Mouse (Mus musculus): ENCODE measurements at regions not wholly inside any gene's neighbourhood (a gene's known extent, or its start where the extent isn't known, plus 50 kb on each side); places are given as distances from the start of the nearest gene placed in this dataset.
A peak's percentile ranks its signal among the peaks of the same experiment; 100 is the strongest.

DNA sequence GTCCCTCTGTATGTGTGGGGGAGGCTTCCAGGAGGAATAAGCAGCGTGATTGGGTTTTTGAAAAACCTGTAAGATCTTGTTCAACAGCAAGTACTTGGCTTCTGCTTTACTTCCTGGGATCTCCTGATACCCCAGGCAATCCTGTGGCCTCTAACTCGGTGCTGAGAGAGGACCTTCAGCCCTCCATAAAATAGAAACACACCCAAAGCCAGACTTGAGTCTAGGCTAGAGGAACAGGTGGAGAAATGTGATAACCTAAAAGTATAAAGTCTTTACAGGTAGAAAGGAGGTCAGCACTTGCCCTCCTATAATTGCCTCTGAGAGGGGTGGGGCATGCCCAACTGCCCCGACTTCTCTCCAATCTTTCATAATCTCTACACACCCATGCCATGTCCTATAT lies 183.1 kb downstream of the Ankrd16 start:
- Histone ChIP-seq H3K9me3 (replicated peaks; ENCODE audit: control insufficient read depth, low read length) (no peaks in the 10 kb centered on the region), H3K36me3 (ENCODE audit: control insufficient read depth, insufficient read depth) (no peaks in the 10 kb centered on the region), H3K4me3 (ENCODE audit: low read length) (no peak overlapping the region), H3K9ac (ENCODE audit: low read length) (no peak overlapping the region), H3K4me2 (ENCODE audit: low read depth, low read length) (no peak overlapping the region), H3K27ac (ENCODE audit: low read length) (no peak overlapping the region), H3K4me1 (ENCODE audit: control insufficient read depth, insufficient read depth, low read length) (no peaks in the 10 kb centered on the region), H3K27me3 (ENCODE audit: control insufficient read depth, insufficient read depth, low read length) (no peaks in the 10 kb centered on the region)
- ATAC-seq (replicated peaks; ENCODE audit: extremely low read depth, insufficient read depth, low FRiP score) = no peak
- WGBS = 70% methylated on average over 3 of the region's 3 CpGs

DNA sequence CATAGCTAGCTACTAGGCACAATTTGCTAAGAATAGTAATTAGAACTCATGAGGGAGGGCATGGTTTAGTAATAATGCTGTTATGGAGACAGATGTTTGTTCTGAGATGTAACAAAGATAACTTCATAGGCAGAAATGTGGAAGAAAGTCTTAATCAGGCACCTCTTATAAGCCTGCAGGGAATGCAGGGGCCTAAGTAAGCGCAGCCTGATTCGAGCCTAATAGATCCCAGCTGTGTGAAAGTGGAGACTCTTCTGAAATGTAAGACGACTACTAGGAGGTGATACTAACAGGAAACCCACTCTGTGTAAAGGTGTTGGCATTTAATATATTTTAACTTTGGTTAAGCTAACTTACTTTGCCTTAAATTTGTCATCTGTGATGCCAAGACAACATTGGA lies 187.7 kb downstream of the Ankrd16 start:
- H3K4me1 ChIP-seq (ENCODE audit: control insufficient read depth, insufficient read depth, low read length) = no peaks in the 10 kb centered on the region
- H3K9me3 ChIP-seq (replicated peaks; ENCODE audit: control insufficient read depth, low read length) = no peaks in the 10 kb centered on the region
- H3K27me3 ChIP-seq (ENCODE audit: control insufficient read depth, insufficient read depth, low read length) = no peaks in the 10 kb centered on the region
- no peaks in the 10 kb centered on the region for H3K36me3 ChIP-seq (ENCODE audit: control insufficient read depth, insufficient read depth)
- H3K4me3 ChIP-seq (ENCODE audit: low read length) = no peak overlapping the region
- WGBS = 61% methylated on average over 3 of the region's 3 CpGs
- H3K9ac ChIP-seq (ENCODE audit: low read length) = no peak overlapping the region
- no peak overlapping the region for H3K27ac ChIP-seq (ENCODE audit: low read length)
- H3K4me2 ChIP-seq (ENCODE audit: low read depth, low read length) = no peak overlapping the region
- ATAC-seq (replicated peaks; ENCODE audit: extremely low read depth, insufficient read depth, low FRiP score) = no peak

DNA sequence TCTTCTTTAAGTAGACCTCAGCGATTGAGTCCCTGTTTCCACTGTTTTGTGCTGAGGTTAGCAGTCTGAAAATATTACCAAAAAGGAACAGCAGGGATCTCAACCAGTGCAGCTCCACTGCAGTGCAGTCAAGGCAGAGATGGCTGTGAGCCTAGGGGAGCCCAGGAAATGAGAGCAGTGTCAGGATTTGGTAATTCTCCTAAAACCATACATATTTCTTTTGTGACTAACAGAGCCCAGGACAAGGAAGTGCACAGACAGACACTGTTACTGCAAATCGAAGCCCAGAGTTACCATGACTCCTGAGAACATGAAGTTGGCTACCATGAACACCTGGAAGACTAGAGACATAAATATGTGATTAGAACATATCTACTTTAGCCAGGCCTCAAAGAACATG lies 189.3 kb downstream of the Ankrd16 start:
- Histone ChIP-seq H3K27me3 (ENCODE audit: control insufficient read depth, insufficient read depth, low read length) (no peaks in the 10 kb centered on the region), H3K9me3 (replicated peaks; ENCODE audit: control insufficient read depth, low read length) (no peaks in the 10 kb centered on the region), H3K4me2 (ENCODE audit: low read depth, low read length) (no peak overlapping the region), H3K9ac (ENCODE audit: low read length) (no peak overlapping the region), H3K4me3 (ENCODE audit: low read length) (no peak overlapping the region), H3K36me3 (ENCODE audit: control insufficient read depth, insufficient read depth) (no peaks in the 10 kb centered on the region), H3K27ac (ENCODE audit: low read length) (no peak overlapping the region), H3K4me1 (ENCODE audit: control insufficient read depth, insufficient read depth, low read length) (no peaks in the 10 kb centered on the region)
- ATAC-seq (replicated peaks; ENCODE audit: extremely low read depth, insufficient read depth, low FRiP score) = no peak
- 66% methylated on average over 2 of the region's 2 CpGs for WGBS

DNA sequence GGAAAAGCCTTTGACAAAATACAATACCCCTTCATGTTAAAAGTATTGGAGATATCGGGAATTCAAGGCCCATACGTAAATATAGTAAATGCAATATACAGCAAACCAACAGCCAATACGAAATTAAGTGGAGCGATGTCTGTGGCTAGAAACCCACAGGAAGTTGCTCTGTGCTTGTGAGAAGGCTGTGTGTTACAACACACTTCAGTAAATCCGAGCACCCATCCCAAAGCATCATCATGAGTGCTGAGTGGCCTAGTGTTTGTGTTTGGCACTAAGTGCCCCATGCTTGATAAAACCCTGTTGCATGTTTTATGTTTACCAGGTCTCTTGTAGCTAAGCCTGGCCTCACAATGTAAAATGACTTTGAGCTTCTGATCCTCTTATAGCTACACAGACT lies 194.3 kb downstream of the Ankrd16 start:
- Histone ChIP-seq H3K27me3 (ENCODE audit: control insufficient read depth, insufficient read depth, low read length) (no peaks in the 10 kb centered on the region), H3K9me3 (replicated peaks; ENCODE audit: control insufficient read depth, low read length) (no peaks in the 10 kb centered on the region), H3K4me2 (ENCODE audit: low read depth, low read length) (no peak overlapping the region), H3K9ac (ENCODE audit: low read length) (no peak overlapping the region), H3K4me1 (ENCODE audit: control insufficient read depth, insufficient read depth, low read length) (no peaks in the 10 kb centered on the region), H3K36me3 (ENCODE audit: control insufficient read depth, insufficient read depth) (no peaks in the 10 kb centered on the region), H3K27ac (ENCODE audit: low read length) (no peak overlapping the region), H3K4me3 (ENCODE audit: low read length) (no peak overlapping the region)
- 85% methylated on average over 5 of the region's 5 CpGs for WGBS
- ATAC-seq (replicated peaks; ENCODE audit: extremely low read depth, insufficient read depth, low FRiP score) = no peak

DNA sequence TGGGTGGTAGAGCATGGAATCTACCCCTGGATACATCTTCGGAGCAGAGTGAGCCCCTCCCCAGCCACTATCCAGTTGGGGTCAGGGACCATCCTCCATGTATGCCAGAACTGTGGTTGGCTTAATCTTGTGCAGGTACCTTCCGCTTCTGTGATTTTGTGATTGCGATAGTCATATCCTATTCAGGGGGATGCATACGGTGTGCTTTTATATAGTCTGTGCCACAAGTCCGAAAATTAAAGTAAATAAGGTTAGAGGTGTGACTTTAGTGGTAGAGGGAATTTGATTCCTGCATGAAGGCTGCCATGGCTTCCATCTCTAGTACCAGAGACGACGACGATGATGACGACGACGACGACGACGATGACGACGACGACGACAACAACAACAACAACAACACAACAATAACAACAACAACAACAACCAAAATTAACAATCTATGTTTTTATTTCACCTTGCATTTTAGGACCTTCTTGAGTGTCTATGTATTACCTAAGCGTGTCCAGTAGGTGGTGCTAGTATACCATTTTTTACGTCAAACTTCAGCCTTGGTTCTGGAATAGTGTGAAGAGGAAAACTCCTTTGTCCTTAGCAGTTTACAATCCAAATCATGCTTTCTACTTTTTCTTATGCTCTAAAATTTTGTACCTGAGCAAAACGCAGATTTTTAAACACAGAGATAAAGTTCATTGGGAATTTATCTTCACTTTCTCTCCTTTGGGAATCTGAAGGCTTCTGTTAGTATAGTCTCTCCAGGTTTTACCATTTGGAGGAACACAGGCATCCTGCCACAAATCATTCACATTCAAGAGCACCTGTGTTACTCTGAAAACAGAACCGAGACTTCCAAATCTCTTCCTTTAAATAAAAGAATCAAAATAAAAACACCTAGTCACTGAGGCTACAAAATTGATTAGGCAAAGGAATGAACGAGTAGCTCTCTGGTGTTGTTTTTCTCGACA lies 224.5 kb downstream of the Ankrd16 start:
- Histone ChIP-seq H3K9me3 (replicated peaks; ENCODE audit: control insufficient read depth, low read length) (no peaks in the 10 kb centered on the region), H3K36me3 (ENCODE audit: control insufficient read depth, insufficient read depth) (no peaks in the 10 kb centered on the region), H3K4me1 (ENCODE audit: control insufficient read depth, insufficient read depth, low read length) (peaks cover 5% of the 10 kb centered on the region; the same call in 1 of the 2 replicates), H3K4me2 (ENCODE audit: low read depth, low read length) (peak overlapping the region; percentile 4; the same call in 1 of the 2 replicates), H3K4me3 (ENCODE audit: low read length) (no peak overlapping the region), H3K9ac (ENCODE audit: low read length) (no peak overlapping the region), H3K27me3 (ENCODE audit: control insufficient read depth, insufficient read depth, low read length) (no peaks in the 10 kb centered on the region), H3K27ac (ENCODE audit: low read length) (no peak overlapping the region)
- ATAC-seq (replicated peaks; ENCODE audit: extremely low read depth, insufficient read depth, low FRiP score) = no peak
- 25% methylated on average over 24 of the region's 24 CpGs for WGBS

DNA sequence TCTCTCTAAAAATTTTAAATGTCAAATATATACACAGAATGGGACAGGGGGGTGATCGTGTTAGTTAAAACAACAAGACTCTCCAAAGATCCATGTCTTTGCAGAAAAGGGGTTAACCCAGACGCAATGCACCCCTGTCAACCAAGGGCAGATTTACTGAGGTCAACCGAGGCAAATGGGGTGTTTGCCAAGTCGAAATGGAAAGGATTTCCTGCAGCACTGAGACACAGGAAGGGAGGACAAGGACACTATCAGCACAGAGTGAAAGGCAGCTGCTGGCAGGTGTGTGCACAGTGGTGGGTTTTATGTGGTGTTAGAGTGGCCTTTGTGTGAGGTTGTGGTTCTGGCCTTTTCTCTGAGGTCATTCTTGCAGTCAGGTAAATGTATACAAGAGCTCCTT lies 226.7 kb downstream of the Ankrd16 start:
- no peaks in the 10 kb centered on the region for H3K36me3 ChIP-seq (ENCODE audit: control insufficient read depth, insufficient read depth)
- H3K9ac ChIP-seq (ENCODE audit: low read length) = no peak overlapping the region
- WGBS = 32% methylated on average over 4 of the region's 4 CpGs
- no peak for ATAC-seq (replicated peaks; ENCODE audit: extremely low read depth, insufficient read depth, low FRiP score)
- H3K27ac ChIP-seq (ENCODE audit: low read length) = no peak overlapping the region
- peaks cover 5% of the 10 kb centered on the region; the same call in 1 of the 2 replicates for H3K4me1 ChIP-seq (ENCODE audit: control insufficient read depth, insufficient read depth, low read length)
- H3K4me3 ChIP-seq (ENCODE audit: low read length) = no peak overlapping the region
- H3K27me3 ChIP-seq (ENCODE audit: control insufficient read depth, insufficient read depth, low read length) = no peaks in the 10 kb centered on the region
- H3K4me2 ChIP-seq (ENCODE audit: low read depth, low read length) = no peak overlapping the region
- no peaks in the 10 kb centered on the region for H3K9me3 ChIP-seq (replicated peaks; ENCODE audit: control insufficient read depth, low read length)

DNA sequence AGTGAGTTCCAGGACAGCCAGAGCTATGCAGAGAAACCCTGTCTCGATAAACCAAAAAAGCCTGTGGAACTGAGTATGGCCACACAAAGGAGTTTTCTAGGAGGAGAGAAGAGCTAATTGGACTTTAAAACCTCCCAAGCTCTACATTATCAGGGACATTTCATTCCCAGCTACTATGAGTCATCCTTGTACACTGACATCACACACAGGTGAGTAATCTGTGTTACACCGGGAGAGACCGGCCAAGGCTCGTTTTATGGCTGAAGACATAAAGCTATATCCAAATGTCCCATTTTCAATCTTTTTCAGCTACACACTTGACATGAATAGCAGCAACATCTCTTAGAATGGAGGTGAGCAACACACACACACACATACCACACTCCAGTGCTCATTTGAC lies 229.5 kb downstream of the Ankrd16 start:
- Histone ChIP-seq H3K9me3 (replicated peaks; ENCODE audit: control insufficient read depth, low read length) (no peaks in the 10 kb centered on the region), H3K27ac (ENCODE audit: low read length) (no peak overlapping the region), H3K27me3 (ENCODE audit: control insufficient read depth, insufficient read depth, low read length) (no peaks in the 10 kb centered on the region), H3K9ac (ENCODE audit: low read length) (no peak overlapping the region), H3K4me2 (ENCODE audit: low read depth, low read length) (no peak overlapping the region), H3K4me3 (ENCODE audit: low read length) (no peak overlapping the region), H3K4me1 (ENCODE audit: control insufficient read depth, insufficient read depth, low read length) (peaks cover 9% of the 10 kb centered on the region; the same call in 1 of the 2 replicates), H3K36me3 (ENCODE audit: control insufficient read depth, insufficient read depth) (no peaks in the 10 kb centered on the region)
- ATAC-seq (replicated peaks; ENCODE audit: extremely low read depth, insufficient read depth, low FRiP score) = no peak
- 83% methylated on average over 4 of the region's 4 CpGs for WGBS

DNA sequence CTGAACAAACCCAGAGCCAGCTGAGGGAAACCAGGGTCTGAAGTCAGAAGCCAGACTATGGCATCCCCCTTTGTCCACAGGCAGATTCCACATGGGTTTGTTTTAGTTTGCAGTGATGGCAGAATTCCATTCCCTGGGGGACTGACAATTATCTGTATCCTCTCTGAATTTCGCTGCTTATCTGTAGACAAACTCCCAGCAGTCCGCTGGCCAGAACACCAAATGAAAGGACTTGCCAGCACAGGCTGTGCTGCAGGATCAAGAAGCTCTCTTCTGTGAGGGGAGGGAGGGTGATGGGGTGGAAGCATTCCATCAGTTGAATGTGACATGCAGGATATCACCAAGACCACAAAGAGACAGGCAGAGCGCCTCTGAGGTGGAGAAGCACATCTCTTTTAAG lies 233.8 kb downstream of the Ankrd16 start:
- H3K4me2 ChIP-seq (ENCODE audit: low read depth, low read length) = no peak overlapping the region
- no peak overlapping the region for H3K9ac ChIP-seq (ENCODE audit: low read length)
- no peaks in the 10 kb centered on the region for H3K36me3 ChIP-seq (ENCODE audit: control insufficient read depth, insufficient read depth)
- peak; percentile 58; the same call in 1 of the 2 replicates for ATAC-seq (replicated peaks; ENCODE audit: extremely low read depth, insufficient read depth, low FRiP score)
- H3K9me3 ChIP-seq (replicated peaks; ENCODE audit: control insufficient read depth, low read length) = no peaks in the 10 kb centered on the region
- no peaks in the 10 kb centered on the region for H3K27me3 ChIP-seq (ENCODE audit: control insufficient read depth, insufficient read depth, low read length)
- H3K27ac ChIP-seq (ENCODE audit: low read length) = peak overlapping the region; percentile 45; the same call in 1 of the 2 replicates
- 10% methylated on average over 3 of the region's 3 CpGs for WGBS
- 0 out of 2 replicates have a peak, but pooled peaks cover 4% of the 10 kb centered on the region for H3K4me1 ChIP-seq (ENCODE audit: control insufficient read depth, insufficient read depth, low read length)
- H3K4me3 ChIP-seq (ENCODE audit: low read length) = no peak overlapping the region

DNA sequence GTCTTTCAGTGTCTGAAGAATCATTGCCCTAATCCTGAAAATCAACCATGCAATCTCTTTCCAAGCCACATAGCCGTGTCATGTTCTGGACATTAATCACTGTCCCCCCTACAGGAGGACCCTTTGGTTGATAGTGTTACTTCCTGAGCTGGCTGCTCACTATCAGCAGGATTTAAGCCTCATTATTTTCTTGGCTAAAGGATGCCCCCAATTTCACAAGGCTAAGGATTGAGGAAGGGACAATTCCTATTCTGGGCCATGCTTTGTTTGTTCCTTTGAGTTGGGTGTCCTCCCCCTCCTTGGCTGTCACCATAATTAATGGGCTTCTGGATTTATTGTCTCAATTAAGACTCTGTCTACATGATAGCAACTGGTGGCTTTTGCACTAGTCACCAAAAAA lies 241.9 kb downstream of the Ankrd16 start:
- no peaks in the 10 kb centered on the region for H3K27me3 ChIP-seq (ENCODE audit: control insufficient read depth, insufficient read depth, low read length)
- H3K36me3 ChIP-seq (ENCODE audit: control insufficient read depth, insufficient read depth) = no peaks in the 10 kb centered on the region
- H3K4me3 ChIP-seq (ENCODE audit: low read length) = no peak overlapping the region
- H3K9me3 ChIP-seq (replicated peaks; ENCODE audit: control insufficient read depth, low read length) = no peaks in the 10 kb centered on the region
- no peak overlapping the region for H3K27ac ChIP-seq (ENCODE audit: low read length)
- H3K9ac ChIP-seq (ENCODE audit: low read length) = no peak overlapping the region
- ATAC-seq (replicated peaks; ENCODE audit: extremely low read depth, insufficient read depth, low FRiP score) = no peak
- peaks cover 14% of the 10 kb centered on the region for H3K4me1 ChIP-seq (ENCODE audit: control insufficient read depth, insufficient read depth, low read length)
- 35% methylated on average over 1 of the region's 1 CpGs for WGBS
- H3K4me2 ChIP-seq (ENCODE audit: low read depth, low read length) = no peak overlapping the region

All from heart, embryonic 16.5 days (tissue).